Comparison of ENCODE assay signal across 29 mouse cellular contexts in the genomic region with DNA sequence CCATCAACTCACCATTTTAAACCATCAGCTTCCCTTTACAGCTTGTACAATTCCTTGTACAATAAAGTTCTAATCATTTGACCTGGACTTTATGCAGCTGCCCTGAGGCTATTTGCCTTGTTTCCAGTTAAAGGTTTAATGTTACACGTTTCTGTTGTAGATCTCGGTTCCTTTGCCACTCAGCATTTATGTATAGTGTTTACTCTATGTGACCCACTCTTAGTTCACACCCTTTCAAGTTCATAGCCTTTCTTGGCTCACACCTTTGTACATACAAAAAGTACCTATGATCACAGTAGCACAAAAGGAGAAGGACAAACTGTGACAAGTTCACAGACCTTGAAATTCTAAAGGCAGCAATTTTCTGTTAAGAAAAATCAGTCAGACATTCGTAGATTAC. TPM values are rescaled to one million over a fixed set of nuclear protein-coding genes. Genes with fewer than 3 reads are reported as not detected.
A peak's percentile ranks its signal among the peaks of the same experiment; 100 is the strongest.
DNase-seq lines count a peak whose midpoint lies in the region; ATAC-seq and TF ChIP-seq lines count a peak whose summit lies in the region.
"Had no signal": no experiment of that assay in that cellular context is flagged by ENCODE, and none has a peak within 500 bp of the region (broad histone marks: within the 10 kb centered on the region; RNA-seq: fewer than 3 reads in every experiment).

No protein-coding gene starts in this region.

- peak; percentile 50 for ATAC-seq in lung, postnatal 0 days
- ATAC-seq in stomach, embryonic 14.5 days (ENCODE audit: insufficient number of reproducible peaks, insufficient read depth, low FRiP score, low read depth): peak; percentile 42; the same call in 1 of the 2 replicates
- peak; percentile 47; the same call in 1 of the 2 replicates for ATAC-seq in stomach, embryonic 16.5 days (ENCODE audit: insufficient read depth, low FRiP score)
- no peak for ATAC-seq in kidney, embryonic 16.5 days (ENCODE audit: low FRiP score, low TSS enrichment)
- ATAC-seq: activated CD4-positive, CD25-positive, alpha-beta regulatory T cell, adult 4 months; CD4-positive, CD25-positive, alpha-beta regulatory T cell, adult 4 months; forebrain, embryonic 14.5 days; forebrain, embryonic 16.5 days; Patski had no signal

- peaks cover 4% of the 10 kb centered on the region; the same call in 1 of the 2 replicates for H3K36me3 ChIP-seq in lung, postnatal 0 days (ENCODE audit: insufficient read depth, low read length)
- peaks cover 37% of the 10 kb centered on the region for H3K36me3 ChIP-seq in stomach, embryonic 14.5 days (ENCODE audit: control insufficient read depth, insufficient read depth, low read length)
- H3K36me3 ChIP-seq in stomach, embryonic 16.5 days (ENCODE audit: control insufficient read depth, insufficient read depth, low read length): peaks cover 11% of the 10 kb centered on the region; the same call in 1 of the 2 replicates
- H3K36me3 ChIP-seq in kidney, embryonic 16.5 days (ENCODE audit: insufficient read depth, low read length): peaks cover 35% of the 10 kb centered on the region

- 62% methylated on average over 3 of the region's 3 CpGs for WGBS in lung, postnatal 0 days
- WGBS in stomach, embryonic 14.5 days: 64% methylated on average over 3 of the region's 3 CpGs
- WGBS in stomach, embryonic 16.5 days: 62% methylated on average over 3 of the region's 3 CpGs
- WGBS in kidney, embryonic 16.5 days: 68% methylated on average over 3 of the region's 3 CpGs

- no peak overlapping the region for H3K4me3 ChIP-seq in lung, postnatal 0 days (ENCODE audit: low read depth, low read length)
- H3K4me3 ChIP-seq in stomach, embryonic 14.5 days (ENCODE audit: low read depth, low read length): no peak overlapping the region
- no peak overlapping the region for H3K4me3 ChIP-seq in stomach, embryonic 16.5 days (replicated peaks; ENCODE audit: low read length)
- no peak overlapping the region for H3K4me3 ChIP-seq in kidney, embryonic 16.5 days (ENCODE audit: low read length)
- H3K4me3 ChIP-seq: embryonic facial prominence, embryonic 13.5 days; embryonic facial prominence, embryonic 15.5 days; erythroblast, embryonic 14.5 days; forebrain, embryonic 10.5 days; forebrain, embryonic 12.5 days had no signal

- H3K9me3 ChIP-seq in lung, postnatal 0 days (ENCODE audit: low read length): no peaks in the 10 kb centered on the region
- no peaks in the 10 kb centered on the region for H3K9me3 ChIP-seq in stomach, embryonic 14.5 days (ENCODE audit: control insufficient read depth, low read depth, low read length)
- no peaks in the 10 kb centered on the region for H3K9me3 ChIP-seq in stomach, embryonic 16.5 days (replicated peaks; ENCODE audit: control insufficient read depth, low read length)
- H3K9me3 ChIP-seq in kidney, embryonic 16.5 days (ENCODE audit: low read length): no peaks in the 10 kb centered on the region
- H3K9me3 ChIP-seq: embryonic facial prominence, embryonic 13.5 days; embryonic facial prominence, embryonic 15.5 days; forebrain, embryonic 10.5 days; forebrain, embryonic 12.5 days; G1E had no signal

- no peak overlapping the region for H3K9ac ChIP-seq in lung, postnatal 0 days (replicated peaks; ENCODE audit: low read depth)
- no peak overlapping the region for H3K9ac ChIP-seq in stomach, embryonic 14.5 days (replicated peaks; ENCODE audit: low read depth, low read length)
- no peak overlapping the region for H3K9ac ChIP-seq in stomach, embryonic 16.5 days (ENCODE audit: low read length)
- H3K9ac ChIP-seq in kidney, embryonic 16.5 days (replicated peaks; ENCODE audit: low read length): no peak overlapping the region
- H3K9ac ChIP-seq: embryonic facial prominence, embryonic 13.5 days; embryonic facial prominence, embryonic 15.5 days; forebrain, embryonic 12.5 days had no signal

- no peak for TF ChIP-seq CTCF in lung, postnatal 0 days (IDR thresholded peaks at IDR 0.05)

- no peaks in the 10 kb centered on the region for H3K4me1 ChIP-seq in lung, postnatal 0 days (ENCODE audit: insufficient read depth, low read depth, low read length)
- H3K4me1 ChIP-seq in stomach, embryonic 14.5 days (ENCODE audit: control insufficient read depth, insufficient read depth, low read length): no peaks in the 10 kb centered on the region
- H3K4me1 ChIP-seq in stomach, embryonic 16.5 days (ENCODE audit: control insufficient read depth, insufficient read depth, low read length): no peaks in the 10 kb centered on the region
- no peaks in the 10 kb centered on the region for H3K4me1 ChIP-seq in kidney, embryonic 16.5 days (ENCODE audit: insufficient read depth, low read length)
- H3K4me1 ChIP-seq: embryonic facial prominence, embryonic 13.5 days; embryonic facial prominence, embryonic 15.5 days; forebrain, embryonic 10.5 days; forebrain, embryonic 12.5 days had no signal

- H3K27me3 ChIP-seq in lung, postnatal 0 days (replicated peaks; ENCODE audit: insufficient read depth, low read length): no peaks in the 10 kb centered on the region
- no peaks in the 10 kb centered on the region for H3K27me3 ChIP-seq in stomach, embryonic 14.5 days (ENCODE audit: control insufficient read depth, insufficient read depth, low read length)
- no peaks in the 10 kb centered on the region for H3K27me3 ChIP-seq in stomach, embryonic 16.5 days (ENCODE audit: control insufficient read depth, insufficient read depth, low read length)
- H3K27me3 ChIP-seq in kidney, embryonic 16.5 days (ENCODE audit: insufficient read depth, low read length): no peaks in the 10 kb centered on the region
- H3K27me3 ChIP-seq: CH12.LX; embryonic facial prominence, embryonic 13.5 days; embryonic facial prominence, embryonic 15.5 days; forebrain, embryonic 12.5 days; Patski had no signal

- no peak overlapping the region for H3K4me2 ChIP-seq in lung, postnatal 0 days (replicated peaks; ENCODE audit: low read depth, low read length)
- no peak overlapping the region for H3K4me2 ChIP-seq in stomach, embryonic 14.5 days (replicated peaks; ENCODE audit: low read depth, low read length)
- no peak overlapping the region for H3K4me2 ChIP-seq in stomach, embryonic 16.5 days (ENCODE audit: low read depth, low read length)
- H3K4me2 ChIP-seq in kidney, embryonic 16.5 days (replicated peaks; ENCODE audit: low read depth, low read length): no peak overlapping the region
- H3K4me2 ChIP-seq: embryonic facial prominence, embryonic 13.5 days; embryonic facial prominence, embryonic 15.5 days; forebrain, embryonic 12.5 days had no signal

- no peak overlapping the region for H3K27ac ChIP-seq in lung, postnatal 0 days (ENCODE audit: low read length)
- no peak overlapping the region for H3K27ac ChIP-seq in stomach, embryonic 14.5 days (ENCODE audit: low read length)
- no peak overlapping the region for H3K27ac ChIP-seq in stomach, embryonic 16.5 days (ENCODE audit: low read length)
- no peak overlapping the region for H3K27ac ChIP-seq in kidney, embryonic 16.5 days (ENCODE audit: low read length)
- H3K27ac ChIP-seq: embryonic facial prominence, embryonic 13.5 days; embryonic facial prominence, embryonic 15.5 days; forebrain, embryonic 10.5 days; forebrain, embryonic 12.5 days had no signal

- TF ChIP-seq EP300 in lung, postnatal 0 days (IDR thresholded peaks at IDR 0.05): no peak

- DNase-seq in lung, postnatal 0 days (ENCODE audit: low spot score): peak; percentile 55
- no peak for DNase-seq in lung, postnatal 10 days
- DNase-seq in cerebellum, adult 8-10 months: no peak
- no peak for DNase-seq in layer of hippocampus, adult 9-11 months
- DNase-seq: adrenal gland, adult 8-10 months; adrenal gland, postnatal 14 days; adrenal gland, postnatal 36 days; B cell, adult 2 months; cerebellum, adult 11-12 months; cerebellum, adult 2 months; cerebellum, adult 9-11 months; cerebellum, postnatal 14 days; cerebellum, postnatal 36 days; embryo, embryonic 11 days had no signal

RNA-seq across cellular contexts. Expression of gene Dmtf1, which starts 26.0 kb away (rescaled TPM):
- polyA plus RNA-seq in lung, postnatal 0 days (2015; fragmentation: Nextera tagmentation; extraction: Ambion mirVana): 33.3 and 37.7 TPM in 2 replicates
- polyA plus RNA-seq in stomach, embryonic 14.5 days (2014; fragmentation: Nextera tagmentation; extraction: Ambion mirVana): 54.7 and 60.4 TPM in 2 replicates
- polyA plus RNA-seq in stomach, embryonic 16.5 days (2015; fragmentation: Nextera tagmentation; extraction: Ambion mirVana): 38.0 and 41.7 TPM in 2 replicates
- 43.9 and 48.9 TPM in 2 replicates for polyA plus RNA-seq in kidney, embryonic 16.5 days (2015; fragmentation: Nextera tagmentation; extraction: Ambion mirVana)

RNA-seq across cellular contexts. Expression of gene Tmem243, which starts 35.1 kb away (rescaled TPM):
- 407 and 422 TPM in 2 replicates for polyA plus RNA-seq in lung, postnatal 0 days (2015; fragmentation: Nextera tagmentation; extraction: Ambion mirVana)
- 17.2 and 20.4 TPM in 2 replicates for polyA plus RNA-seq in stomach, embryonic 14.5 days (2014; fragmentation: Nextera tagmentation; extraction: Ambion mirVana)
- polyA plus RNA-seq in stomach, embryonic 16.5 days (2015; fragmentation: Nextera tagmentation; extraction: Ambion mirVana): 6.9 and 7.9 TPM in 2 replicates
- polyA plus RNA-seq in kidney, embryonic 16.5 days (2015; fragmentation: Nextera tagmentation; extraction: Ambion mirVana): 11.6 and 18.6 TPM in 2 replicates

Comparison
In these comparisons a context has a peak if more than half of its experiments do, and no peak if none do; other contexts are left out.
1. RNA of gene Tmem243, which starts 35.1 kb away (polyA plus RNA-seq): 407 to 422 TPM in lung, postnatal 0 days; 11.6 to 18.6 TPM in kidney, embryonic 16.5 days, 17.2 to 20.4 TPM in stomach, embryonic 14.5 days and 6.9 to 7.9 TPM in stomach, embryonic 16.5 days; every median in the first group is over 10 times any median in the second.